Mouse (Mus musculus) midbrain, embryonic 13.5 days (tissue): Measurements from ENCODE around the gene Peli2. TPM values are rescaled to one million over a fixed set of nuclear protein-coding genes. Genes with fewer than 3 reads are reported as not detected.

ENCODE experiments used
- ATAC-seq: fragments of 200-750 bp; cut with Nextera tagmentation; 2 replicates; pipeline ENCODE4 v1.8.0; 2017; ENCODE audit warnings: mild to moderate bottlenecking, moderate TSS enrichment, moderate library complexity
- H3K27ac ChIP-seq: fragments of 300-500 bp; sonication (generic); 2 replicates; pipeline ENCODE4 v1.5.1; 2015; ENCODE audit warnings: inconsistent platforms, mild to moderate bottlenecking, moderate library complexity
- H3K27me3 ChIP-seq: fragments of 300-500 bp; sonication (generic); 2 replicates; pipeline ENCODE4 v1.6.1; 2015; ENCODE audit warnings: mild to moderate bottlenecking, inconsistent platforms
- H3K36me3 ChIP-seq: fragments of 300-500 bp; sonication (generic); 2 replicates; pipeline ENCODE4 v1.6.1; 2015; ENCODE audit warnings: mild to moderate bottlenecking, inconsistent platforms
- H3K4me1 ChIP-seq: fragments of 300-500 bp; sonication (generic); replicated peaks from 2 replicates; pipeline ENCODE4 v1.6.1; 2015; ENCODE audit warnings: inconsistent platforms
- H3K4me2 ChIP-seq: fragments of 300-500 bp; sonication (generic); replicated peaks from 2 replicates; pipeline ENCODE4 v1.6.1; 2015; ENCODE audit warnings: moderate library complexity, mild to moderate bottlenecking, inconsistent platforms
- H3K4me3 ChIP-seq: fragments of 300-500 bp; sonication (generic); replicated peaks from 2 replicates; pipeline ENCODE4 v1.5.1; 2015; ENCODE audit warnings: mild to moderate bottlenecking, inconsistent platforms
- H3K9ac ChIP-seq: fragments of 300-500 bp; sonication (generic); replicated peaks from 2 replicates; pipeline ENCODE4 v1.6.1; 2015; ENCODE audit warnings: mild to moderate bottlenecking, inconsistent platforms
- H3K9me3 ChIP-seq: fragments of 300-500 bp; sonication (generic); 2 replicates; pipeline ENCODE4 v1.6.1; 2016; ENCODE audit warnings: mild to moderate bottlenecking, inconsistent platforms
- WGBS: fragments of 180-500 bp; shearing (Covaris S2); methylation state at CpG from one replicate; pipeline ENCODE4 v1.1.7; 2015; 5-methylcytosine and 5-hydroxymethylcytosine counted together
- polyA plus RNA-seq: library from polyadenylated mRNA; unstranded; fragments of >200 nt; fragmentation: Nextera tagmentation; extraction: Ambion mirVana; gene quantifications from 2 replicates; pipeline ENCODE4 v1.2.1, GENCODE M21; 2015

Gene Peli2
- polyA plus RNA-seq, 1 experiment from 2014 or later = 8.3 TPM

DNA sequence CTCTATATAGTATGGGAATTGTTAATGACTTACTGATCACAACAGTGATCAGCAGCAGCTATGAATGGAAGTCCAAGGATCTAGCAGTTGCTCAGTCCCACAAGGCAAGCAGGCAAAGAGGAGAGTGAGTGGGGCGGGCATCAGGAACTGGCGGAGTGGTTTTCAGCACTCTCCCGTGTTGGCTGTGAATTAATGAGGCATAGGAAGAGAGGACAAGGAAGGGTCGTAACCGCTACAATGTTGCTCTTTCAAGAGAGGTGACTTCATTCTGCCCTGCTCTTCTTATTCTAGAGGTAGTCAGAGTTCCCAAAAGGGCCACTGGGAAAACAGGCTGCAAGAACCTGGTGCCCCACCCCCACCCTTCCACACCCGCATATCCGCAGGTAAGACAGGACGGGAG lies 90.9 kb downstream of the Peli2 start:
- no peak for ATAC-seq
- H3K4me3 ChIP-seq = no peak overlapping the region
- H3K4me1 ChIP-seq = peaks cover 18% of the 10 kb centered on the region
- no peaks in the 10 kb centered on the region for H3K36me3 ChIP-seq
- H3K9me3 ChIP-seq = no peaks in the 10 kb centered on the region
- 77% methylated on average over 8 of the region's 8 CpGs for WGBS
- no peak overlapping the region for H3K9ac ChIP-seq
- no peaks in the 10 kb centered on the region for H3K27me3 ChIP-seq
- no peak overlapping the region for H3K4me2 ChIP-seq
- no peak overlapping the region for H3K27ac ChIP-seq

DNA sequence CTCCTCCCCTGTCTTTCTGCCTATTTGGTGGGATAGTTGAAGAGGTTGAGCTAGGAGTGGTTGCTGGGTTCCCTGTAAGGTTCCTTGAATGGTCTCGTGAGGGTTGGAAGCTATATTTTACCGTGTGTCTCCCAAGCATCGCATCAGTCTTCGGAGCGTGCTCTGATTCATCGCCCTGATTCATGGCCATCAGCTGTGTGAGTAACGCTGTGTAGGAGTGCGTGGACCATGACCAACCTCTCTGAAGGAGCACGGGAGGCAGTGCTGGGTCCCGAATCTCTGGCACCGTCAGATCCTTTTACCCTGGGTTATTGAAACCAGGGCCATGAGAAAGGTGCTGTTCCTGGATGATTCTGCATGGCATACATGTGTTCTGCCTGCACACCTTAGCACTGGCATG lies 92.2 kb downstream of the Peli2 start:
- Histone ChIP-seq H3K9me3 (no peaks in the 10 kb centered on the region), H3K4me2 (no peak overlapping the region), H3K36me3 (no peaks in the 10 kb centered on the region), H3K4me1 (peaks cover 5% of the 10 kb centered on the region), H3K27ac (no peak overlapping the region), H3K9ac (no peak overlapping the region), H3K27me3 (no peaks in the 10 kb centered on the region), H3K4me3 (no peak overlapping the region)
- no peak for ATAC-seq
- 96% methylated on average over 11 of the region's 11 CpGs for WGBS

- no peaks in the 10 kb centered on the region for H3K9me3 ChIP-seq
- ATAC-seq = no peak
- H3K9ac ChIP-seq = no peak overlapping the region
- no peaks in the 10 kb centered on the region for H3K4me1 ChIP-seq
- H3K27ac ChIP-seq = no peak overlapping the region
- no peak overlapping the region for H3K4me2 ChIP-seq
- no peaks in the 10 kb centered on the region for H3K36me3 ChIP-seq
- 96% methylated on average over 15 of the region's 15 CpGs for WGBS
- no peaks in the 10 kb centered on the region for H3K27me3 ChIP-seq
- no peak overlapping the region for H3K4me3 ChIP-seq
Measured at GRCm38 (mm10) chr14:48213593-48213992, 93.0 kb downstream of the Peli2 start.

DNA sequence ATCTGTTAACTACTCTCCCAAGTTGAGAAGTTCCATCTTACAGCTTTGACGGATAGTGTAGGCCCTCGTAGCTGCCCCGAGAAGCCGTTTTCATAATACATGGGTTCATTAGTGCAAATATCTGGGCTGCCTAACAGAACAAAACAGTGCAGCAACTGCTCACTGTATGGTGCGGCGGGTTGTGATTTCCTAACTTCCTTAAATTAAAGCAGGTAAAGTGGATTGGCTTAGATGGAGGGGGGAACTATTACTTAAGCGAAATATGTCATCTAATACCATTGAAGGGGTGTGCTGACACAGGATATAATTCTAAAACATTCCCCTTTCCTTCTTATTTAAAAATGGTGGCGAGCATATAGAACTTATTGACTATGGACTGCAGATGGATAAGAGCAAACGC lies 101.4 kb downstream of the Peli2 start:
- WGBS = 90% methylated on average over 9 of the region's 9 CpGs
- Histone ChIP-seq H3K4me1 (peaks cover 12% of the 10 kb centered on the region), H3K4me3 (no peak overlapping the region), H3K36me3 (0 out of 2 replicates have a peak, but pooled peaks cover 4% of the 10 kb centered on the region), H3K27ac (no peak overlapping the region), H3K4me2 (no peak overlapping the region), H3K9ac (no peak overlapping the region), H3K9me3 (no peaks in the 10 kb centered on the region), H3K27me3 (no peaks in the 10 kb centered on the region)
- ATAC-seq = no peak

DNA sequence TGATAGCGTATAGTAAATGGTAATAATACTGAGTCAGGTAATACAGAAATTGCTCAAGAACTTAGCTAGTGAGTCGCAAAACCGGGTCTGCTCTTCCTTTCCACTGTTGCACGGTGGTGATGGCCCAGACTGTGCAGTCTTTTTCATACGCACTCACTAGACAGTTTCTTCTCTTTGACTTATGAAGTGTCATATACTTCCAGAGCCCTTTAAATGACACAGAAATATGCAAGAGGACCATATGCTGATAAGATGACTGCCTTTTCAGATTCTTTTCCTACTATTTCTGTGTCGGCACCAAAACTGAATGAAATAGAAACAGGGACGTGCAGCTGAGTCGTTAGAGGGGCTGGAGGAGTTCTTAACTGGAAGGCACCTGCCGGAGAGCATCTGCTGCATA lies 102.1 kb downstream of the Peli2 start:
- 92% methylated on average over 9 of the region's 9 CpGs for WGBS
- no peak overlapping the region for H3K4me2 ChIP-seq
- peaks cover 12% of the 10 kb centered on the region for H3K4me1 ChIP-seq
- H3K27me3 ChIP-seq = no peaks in the 10 kb centered on the region
- no peak for ATAC-seq
- no peak overlapping the region for H3K9ac ChIP-seq
- no peak overlapping the region for H3K4me3 ChIP-seq
- H3K27ac ChIP-seq = no peak overlapping the region
- H3K9me3 ChIP-seq = no peaks in the 10 kb centered on the region
- H3K36me3 ChIP-seq = 0 out of 2 replicates have a peak, but pooled peaks cover 5% of the 10 kb centered on the region

- H3K36me3 ChIP-seq = 0 out of 2 replicates have a peak, but pooled peaks cover 5% of the 10 kb centered on the region
- H3K4me2 ChIP-seq = no peak overlapping the region
- no peak for ATAC-seq
- peaks cover 12% of the 10 kb centered on the region for H3K4me1 ChIP-seq
- H3K27me3 ChIP-seq = no peaks in the 10 kb centered on the region
- H3K9ac ChIP-seq = no peak overlapping the region
- no peak overlapping the region for H3K27ac ChIP-seq
- no peaks in the 10 kb centered on the region for H3K9me3 ChIP-seq
- H3K4me3 ChIP-seq = no peak overlapping the region
- 85% methylated on average over 1 of the region's 1 CpGs for WGBS
Measured at GRCm38 (mm10) chr14:48224203-48224602, 103.6 kb downstream of the Peli2 start.

- Histone ChIP-seq H3K27me3 (no peaks in the 10 kb centered on the region), H3K4me1 (peaks cover 12% of the 10 kb centered on the region), H3K9me3 (no peaks in the 10 kb centered on the region), H3K4me2 (no peak overlapping the region), H3K27ac (no peak overlapping the region), H3K4me3 (no peak overlapping the region), H3K9ac (no peak overlapping the region), H3K36me3 (0 out of 2 replicates have a peak, but pooled peaks cover 5% of the 10 kb centered on the region)
- ATAC-seq = peak; percentile 53
- 36% methylated on average over 5 of the region's 5 CpGs for WGBS
Measured at GRCm38 (mm10) chr14:48224861-48225300, 104.3 kb downstream of the Peli2 start.

DNA sequence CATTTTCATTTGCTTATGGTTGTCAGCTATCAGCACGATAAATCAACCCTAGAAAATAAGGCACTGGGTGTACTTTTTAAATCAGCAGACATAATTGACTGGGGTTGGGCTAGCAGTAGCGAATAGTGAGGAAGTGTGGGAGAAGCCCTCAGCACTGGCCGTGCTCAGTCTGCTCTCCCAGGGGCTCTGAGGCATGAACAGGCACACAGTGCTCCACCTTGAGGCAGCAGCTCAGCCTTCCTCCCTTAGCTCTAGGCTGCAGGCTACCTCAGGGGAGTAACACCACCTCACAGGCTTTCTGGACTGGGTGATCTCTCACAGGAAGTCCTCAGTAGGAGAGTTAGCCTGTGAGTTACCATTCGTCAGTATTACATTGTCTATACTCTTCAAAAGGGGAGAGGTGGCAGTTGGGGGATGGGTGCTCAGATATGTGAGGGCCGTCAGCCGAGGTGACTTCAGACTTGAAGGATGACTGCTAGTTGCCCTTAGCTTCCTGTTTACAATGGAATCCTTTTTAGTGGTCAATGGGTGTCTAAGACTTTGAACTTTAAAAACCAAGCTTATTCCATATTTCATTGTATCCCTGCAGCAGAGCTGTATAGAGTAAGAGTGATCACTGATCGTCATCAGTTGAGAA lies 105.3 kb downstream of the Peli2 start:
- no peak for ATAC-seq
- no peaks in the 10 kb centered on the region for H3K9me3 ChIP-seq
- H3K27me3 ChIP-seq = no peaks in the 10 kb centered on the region
- H3K4me1 ChIP-seq = peaks cover 12% of the 10 kb centered on the region
- H3K4me2 ChIP-seq = no peak overlapping the region
- 0 out of 2 replicates have a peak, but pooled peaks cover 5% of the 10 kb centered on the region for H3K36me3 ChIP-seq
- WGBS = 74% methylated on average over 7 of the region's 7 CpGs
- H3K27ac ChIP-seq = no peak overlapping the region
- no peak overlapping the region for H3K9ac ChIP-seq
- no peak overlapping the region for H3K4me3 ChIP-seq

GRCm38 (mm10) chr14:48226759-48227158 lies 106.1 kb downstream of the Peli2 start:
- no peaks in the 10 kb centered on the region for H3K9me3 ChIP-seq
- H3K9ac ChIP-seq = no peak overlapping the region
- 0 out of 2 replicates have a peak, but pooled peaks cover 5% of the 10 kb centered on the region for H3K36me3 ChIP-seq
- no peak overlapping the region for H3K4me3 ChIP-seq
- H3K27me3 ChIP-seq = no peaks in the 10 kb centered on the region
- no peak overlapping the region for H3K4me2 ChIP-seq
- 80% methylated on average over 10 of the region's 10 CpGs for WGBS
- no peak overlapping the region for H3K27ac ChIP-seq
- no peak for ATAC-seq
- peaks cover 12% of the 10 kb centered on the region for H3K4me1 ChIP-seq

DNA sequence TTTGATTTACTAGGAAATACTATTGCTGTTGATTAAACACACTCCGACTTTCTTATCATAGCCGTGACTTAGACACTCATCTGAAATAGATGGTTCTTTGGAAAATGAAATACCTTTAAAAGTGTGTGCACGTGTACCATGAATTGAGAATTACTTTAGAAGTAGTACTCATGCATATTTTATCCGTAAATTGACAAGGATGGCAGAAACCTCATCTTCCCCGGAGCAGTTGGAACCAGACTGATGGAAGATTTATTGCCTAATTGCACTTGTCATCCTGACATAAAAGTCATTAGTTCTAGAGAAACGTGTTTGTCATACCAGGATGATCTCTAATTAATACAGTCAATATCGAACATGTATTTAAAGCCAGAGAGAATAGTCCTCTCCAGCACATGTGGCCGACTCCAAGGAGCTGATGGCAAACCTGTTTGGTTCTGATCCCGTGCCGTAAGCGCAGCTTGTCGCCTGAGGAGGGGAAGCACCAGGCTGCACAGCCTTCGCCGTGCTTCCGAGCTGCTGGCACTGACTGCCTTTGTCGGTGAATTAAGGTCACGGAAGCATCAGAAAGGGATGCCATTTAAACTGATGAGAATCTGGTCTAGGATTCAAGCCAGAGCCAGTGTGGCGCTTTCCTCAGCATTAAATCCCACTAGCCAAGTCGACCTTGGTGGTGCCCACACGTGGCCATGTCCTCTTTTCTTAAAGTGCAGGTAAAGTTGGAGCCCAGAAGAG lies 114.3 kb downstream of the Peli2 start:
- no peak overlapping the region for H3K4me2 ChIP-seq
- no peak overlapping the region for H3K4me3 ChIP-seq
- H3K9me3 ChIP-seq = no peaks in the 10 kb centered on the region
- H3K4me1 ChIP-seq = peaks cover 12% of the 10 kb centered on the region
- 82% methylated on average over 20 of the region's 20 CpGs for WGBS
- no peaks in the 10 kb centered on the region for H3K27me3 ChIP-seq
- H3K27ac ChIP-seq = no peak overlapping the region
- no peaks in the 10 kb centered on the region for H3K36me3 ChIP-seq
- no peak overlapping the region for H3K9ac ChIP-seq
- 0 out of 2 replicates have a peak, but pooled peaks have one; percentile 27 for ATAC-seq

DNA sequence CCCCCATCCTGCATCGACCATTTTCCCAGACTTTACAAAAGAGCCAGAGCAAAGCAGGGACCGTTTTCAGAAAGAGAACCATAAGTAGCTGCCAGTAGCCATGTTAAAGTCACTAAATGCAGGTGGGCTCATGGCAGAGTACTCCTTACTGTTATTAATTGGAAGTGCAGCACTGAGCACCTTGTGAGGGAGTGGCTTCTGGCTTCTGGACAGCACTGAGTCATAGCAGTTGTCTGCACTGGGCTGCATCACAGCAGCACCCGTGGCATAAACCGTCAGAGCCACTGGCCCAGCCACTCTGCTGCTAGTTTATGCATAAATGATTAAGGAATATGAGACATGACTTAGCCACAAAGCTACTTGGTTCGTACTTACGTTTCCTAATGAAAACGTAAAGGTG lies 120.7 kb downstream of the Peli2 start:
- H3K4me1 ChIP-seq = peaks cover 6% of the 10 kb centered on the region

DNA sequence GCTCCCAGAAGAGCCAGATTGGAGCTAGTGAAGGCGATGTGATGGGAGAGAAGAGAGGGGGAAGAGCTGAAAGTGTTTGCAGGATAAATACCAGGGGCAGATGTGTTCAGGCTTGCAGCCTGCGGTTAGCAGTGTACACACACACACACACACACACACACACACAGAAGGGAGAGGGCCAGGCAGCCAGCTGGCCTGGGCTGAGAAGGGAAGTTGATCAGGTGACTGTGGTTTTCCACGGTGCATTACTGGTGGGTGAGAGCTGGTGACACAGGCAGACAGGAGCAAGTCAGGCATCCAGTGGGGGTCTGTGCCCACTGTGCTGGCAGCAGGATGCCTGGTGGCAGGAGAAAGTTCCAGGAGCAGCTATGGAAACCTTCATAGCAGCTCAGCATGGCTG lies 125.6 kb downstream of the Peli2 start:
- no peak overlapping the region for H3K4me2 ChIP-seq
- no peak overlapping the region for H3K9ac ChIP-seq
- ATAC-seq = peak; percentile 69
- H3K4me1 ChIP-seq = peaks cover 5% of the 10 kb centered on the region
- H3K9me3 ChIP-seq = no peaks in the 10 kb centered on the region
- H3K36me3 ChIP-seq = no peaks in the 10 kb centered on the region
- H3K4me3 ChIP-seq = no peak overlapping the region
- 72% methylated on average over 3 of the region's 3 CpGs for WGBS
- no peaks in the 10 kb centered on the region for H3K27me3 ChIP-seq
- H3K27ac ChIP-seq = no peak overlapping the region

More for the DNA sequence above, 120.7 kb downstream of the Peli2 start:
- Histone ChIP-seq H3K9me3 (no peaks in the 10 kb centered on the region), H3K36me3 (no peaks in the 10 kb centered on the region), H3K4me3 (no peak overlapping the region), H3K9ac (no peak overlapping the region), H3K4me2 (no peak overlapping the region), H3K27ac (no peak overlapping the region), H3K27me3 (no peaks in the 10 kb centered on the region)
- no peak for ATAC-seq
- 89% methylated on average over 7 of the region's 7 CpGs for WGBS
